ENCODE assay signal across 20 mouse cellular contexts in genomic region chr17:14353219-14354079, GRCm38 (mm10).
DNase-seq lines count a peak whose midpoint lies in the region; ATAC-seq and TF ChIP-seq lines count a peak whose summit lies in the region.
"Had no signal": no experiment of that assay in that cellular context is flagged by ENCODE, and none has a peak within 500 bp of the region (broad histone marks: within the 10 kb centered on the region; RNA-seq: fewer than 3 reads in every experiment).

No protein-coding gene starts in this region.

- no peak overlapping the region for H3K4me3 ChIP-seq in kidney, postnatal 0 days (replicated peaks; ENCODE audit: low read depth, low read length)
- no peak overlapping the region for H3K4me3 ChIP-seq in intestine, embryonic 15.5 days (replicated peaks)
- no peak overlapping the region for H3K4me3 ChIP-seq in myocyte
- no peak overlapping the region for H3K4me3 ChIP-seq in stomach, postnatal 0 days (ENCODE audit: low read depth, low read length)
- no peak overlapping the region for H3K4me3 ChIP-seq in heart, embryonic 10.5 days
- H3K4me3 ChIP-seq: forebrain, embryonic 13.5 days; left cerebral cortex, adult 2 months; liver, embryonic 12.5 days; midbrain, embryonic 13.5 days had no signal

- H3K9me3 ChIP-seq in kidney, postnatal 0 days (replicated peaks; ENCODE audit: low read length), result no peaks in the 10 kb centered on the region
- H3K9me3 ChIP-seq in intestine, embryonic 15.5 days, result no peaks in the 10 kb centered on the region
- 0 out of 2 replicates have a peak, but pooled peaks cover 2% of the 10 kb centered on the region for H3K9me3 ChIP-seq in stomach, postnatal 0 days (ENCODE audit: control insufficient read depth, low read length)
- H3K9me3 ChIP-seq in heart, embryonic 10.5 days, result no peaks in the 10 kb centered on the region; the same call in 1 of the 2 replicates
- H3K9me3 ChIP-seq: forebrain, embryonic 13.5 days; liver, embryonic 12.5 days; midbrain, embryonic 13.5 days had no signal

- no peak overlapping the region for H3ac ChIP-seq in myocyte (ENCODE audit: control insufficient read depth, insufficient read length)

- H3K4me2 ChIP-seq in kidney, postnatal 0 days (ENCODE audit: low read length), result no peak overlapping the region
- no peak overlapping the region for H3K4me2 ChIP-seq in intestine, embryonic 15.5 days (replicated peaks)
- H3K4me2 ChIP-seq in myocyte (ENCODE audit: low read depth), result no peak overlapping the region
- H3K4me2 ChIP-seq in stomach, postnatal 0 days (replicated peaks; ENCODE audit: low read depth), result no peak overlapping the region
- H3K4me2 ChIP-seq: forebrain, embryonic 13.5 days; heart, embryonic 11.5 days; liver, embryonic 12.5 days; lung, embryonic 14.5 days; midbrain, embryonic 13.5 days had no signal

- peak; percentile 69 for DNase-seq in kidney, postnatal 0 days (ENCODE audit: low spot score)
- DNase-seq in kidney, adult 9 months, result no peak
- DNase-seq in stomach, postnatal 0 days (ENCODE audit: low spot score), result no peak
- DNase-seq in right cerebral cortex, postnatal 36 days (ENCODE audit: low spot score in 2 of 2), result no peak
- DNase-seq in heart, embryonic 10.5 days (ENCODE audit: low spot score), result no peak
- DNase-seq: cerebellum, adult 9-10 months; gastrocnemius, postnatal 36 days; heart, postnatal 14 days; lung, embryonic 14.5 days; right cerebral cortex, postnatal 14 days; thymus, adult 18-20 months had no signal

- H3K27me3 ChIP-seq in kidney, postnatal 0 days (ENCODE audit: insufficient read depth, low read length), result no peaks in the 10 kb centered on the region
- no peaks in the 10 kb centered on the region for H3K27me3 ChIP-seq in intestine, embryonic 15.5 days (replicated peaks)
- no peaks in the 10 kb centered on the region for H3K27me3 ChIP-seq in myocyte (ENCODE audit: control insufficient read depth, insufficient read depth, insufficient read length)
- no peaks in the 10 kb centered on the region for H3K27me3 ChIP-seq in stomach, postnatal 0 days (ENCODE audit: control insufficient read depth, insufficient read depth, low read length)
- peaks cover 18% of the 10 kb centered on the region for H3K27me3 ChIP-seq in heart, embryonic 10.5 days (ENCODE audit: insufficient read depth, poor library complexity, severe bottlenecking)
- H3K27me3 ChIP-seq: forebrain, embryonic 13.5 days; liver, embryonic 12.5 days; midbrain, embryonic 13.5 days had no signal

- H3K27ac ChIP-seq in kidney, postnatal 0 days, result peak overlapping the region; percentile 42; the same call in 1 of the 2 replicates
- H3K27ac ChIP-seq in intestine, embryonic 15.5 days, result peak overlapping the region; percentile 60
- no peak overlapping the region for H3K27ac ChIP-seq in stomach, postnatal 0 days (replicated peaks)
- no peak overlapping the region for H3K27ac ChIP-seq in heart, embryonic 10.5 days
- H3K27ac ChIP-seq: forebrain, embryonic 13.5 days; hindbrain, postnatal 0 days; left cerebral cortex, adult 2 months; liver, embryonic 12.5 days; macrophage; midbrain, embryonic 13.5 days had no signal

- TF ChIP-seq POLR2A in myocyte (IDR thresholded peaks at IDR 0.05; ENCODE audit: insufficient read length, low read depth), result no peak

- H3K9ac ChIP-seq in kidney, postnatal 0 days (ENCODE audit: low read depth, low read length), result no peak overlapping the region
- H3K9ac ChIP-seq in intestine, embryonic 15.5 days, result no peak overlapping the region
- H3K9ac ChIP-seq in stomach, postnatal 0 days (ENCODE audit: low read length), result no peak overlapping the region
- H3K9ac ChIP-seq: forebrain, embryonic 13.5 days; liver, embryonic 12.5 days; lung, embryonic 14.5 days; midbrain, embryonic 13.5 days had no signal

- H3K36me3 ChIP-seq in kidney, postnatal 0 days (ENCODE audit: insufficient read depth, low read length), result no peaks in the 10 kb centered on the region
- H3K36me3 ChIP-seq in intestine, embryonic 15.5 days, result no peaks in the 10 kb centered on the region
- no peaks in the 10 kb centered on the region for H3K36me3 ChIP-seq in myocyte (ENCODE audit: control insufficient read depth, insufficient read depth)
- no peaks in the 10 kb centered on the region for H3K36me3 ChIP-seq in stomach, postnatal 0 days (ENCODE audit: control insufficient read depth, insufficient read depth, low read length)
- H3K36me3 ChIP-seq in heart, embryonic 10.5 days, result no peaks in the 10 kb centered on the region
- H3K36me3 ChIP-seq: liver, embryonic 12.5 days; midbrain, embryonic 13.5 days had no signal

- no peaks in the 10 kb centered on the region for H3K79me2 ChIP-seq in myocyte (ENCODE audit: control insufficient read depth, insufficient read depth)

- WGBS in kidney, postnatal 0 days, result 66% methylated on average over 10 of the region's 10 CpGs
- WGBS in intestine, embryonic 15.5 days, result 43% methylated on average over 10 of the region's 10 CpGs
- 52% methylated on average over 10 of the region's 10 CpGs for WGBS in stomach, postnatal 0 days
- WGBS in heart, embryonic 10.5 days, result 50% methylated on average over 10 of the region's 10 CpGs

- no peak; the same call in 1 of the 2 replicates for ATAC-seq in kidney, postnatal 0 days (replicated peaks; ENCODE audit: low FRiP score, low read depth)
- ATAC-seq in intestine, embryonic 15.5 days, result peak; percentile 92
- peak; percentile 84; the same call in 1 of the 2 replicates for ATAC-seq in stomach, postnatal 0 days (ENCODE audit: low FRiP score, low TSS enrichment)
- ATAC-seq: forebrain, embryonic 13.5 days; hindbrain, postnatal 0 days; liver, embryonic 12.5 days; midbrain, embryonic 13.5 days had no signal

- TF ChIP-seq EP300 in stomach, postnatal 0 days (optimal IDR thresholded peaks at IDR 0.05), result no peak

- TF ChIP-seq CTCF in kidney, postnatal 0 days (IDR thresholded peaks at IDR 0.05; ENCODE audit: low read depth), result no peak
- TF ChIP-seq CTCF in stomach, postnatal 0 days (IDR thresholded peaks at IDR 0.05; ENCODE audit: low read depth), result no peak

- no peaks in the 10 kb centered on the region for H3K4me1 ChIP-seq in kidney, postnatal 0 days (replicated peaks; ENCODE audit: insufficient read depth, low read length)
- 0 out of 2 replicates have a peak, but pooled peaks cover 5% of the 10 kb centered on the region for H3K4me1 ChIP-seq in intestine, embryonic 15.5 days (replicated peaks)
- H3K4me1 ChIP-seq in stomach, postnatal 0 days (replicated peaks; ENCODE audit: control insufficient read depth, insufficient read depth), result no peaks in the 10 kb centered on the region
- H3K4me1 ChIP-seq in heart, embryonic 10.5 days, result peaks cover 5% of the 10 kb centered on the region; the same call in 1 of the 2 replicates
- H3K4me1 ChIP-seq: forebrain, embryonic 13.5 days; liver, embryonic 12.5 days; midbrain, embryonic 13.5 days had no signal

TF ChIP-seq in myocyte, 11 proteins besides CTCF, POLR2A, EP300 and RAD21:
- TF ChIP-seq CEBPB (IDR thresholded peaks at IDR 0.05; ENCODE audit: insufficient read depth, poor library complexity, severe bottlenecking) (0 out of 2 replicates have a peak, but pooled peaks have one; percentile 11), MYOD1 (IDR thresholded peaks at IDR 0.05; ENCODE audit: control insufficient read depth in 1 of 3, insufficient read length in 2 of 3, low read depth in 2 of 3) (no peak), REST (IDR thresholded peaks at IDR 0.05; ENCODE audit: insufficient read depth, insufficient read length) (no peak), E2F4 (IDR thresholded peaks at IDR 0.05; ENCODE audit: insufficient read depth) (no peak)

Comparison
In these comparisons a context has a peak if more than half of its experiments do, and no peak if none do; other contexts are left out.
1. H3K27ac ChIP-seq: peak in kidney, postnatal 0 days (single experiment) and intestine, embryonic 15.5 days (single experiment); none in stomach, postnatal 0 days (single experiment) and heart, embryonic 10.5 days (single experiment).